Mouse (Mus musculus): ENCODE data around the gene Gosr2. TPM values are rescaled to one million over a fixed set of nuclear protein-coding genes. Genes with fewer than 3 reads are reported as not detected.
A peak's percentile ranks its signal among the peaks of the same experiment; 100 is the strongest.

The Gosr2 gene
- polyA plus RNA-seq, 1 experiment from 2014 or later = 92.2 TPM

DNA sequence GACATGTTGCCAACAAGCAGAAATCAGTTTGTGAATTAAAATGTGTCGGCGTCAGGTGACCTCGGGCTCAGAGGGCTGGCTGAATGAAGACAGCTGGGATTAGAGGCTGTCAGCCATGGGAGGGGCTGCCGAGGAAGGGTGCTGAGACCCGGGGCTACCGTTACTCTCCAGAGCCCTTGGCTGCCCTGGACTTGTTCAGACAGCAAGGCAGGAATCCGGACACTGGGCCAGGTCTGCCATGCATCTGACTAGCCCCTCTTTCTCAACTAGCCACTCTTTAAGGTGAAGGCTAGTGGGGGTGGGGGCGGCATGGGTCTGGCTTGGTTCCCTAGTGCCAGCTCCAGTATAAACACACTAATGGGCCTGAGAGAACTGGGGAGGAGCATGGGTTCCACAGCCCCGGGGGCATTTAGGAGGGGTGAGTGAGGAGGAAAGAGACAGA is 24.4 kb upstream of the Gosr2 start:
- Histone ChIP-seq H3K4me3 (ENCODE audit: low read length) (peak overlapping the region; percentile 21), H3K4me2 (replicated peaks; ENCODE audit: low read depth, low read length) (peak overlapping the region; percentile 46), H3K9ac (replicated peaks; ENCODE audit: low read length) (no peak overlapping the region), H3K4me1 (ENCODE audit: insufficient read depth, low read length) (peaks cover 9% of the 10 kb centered on the region), H3K27ac (ENCODE audit: low read length) (no peak overlapping the region), H3K36me3 (ENCODE audit: insufficient read depth, low read length) (no peaks in the 10 kb centered on the region), H3K9me3 (ENCODE audit: low read length) (no peaks in the 10 kb centered on the region), H3K27me3 (ENCODE audit: insufficient read depth, low read length) (no peaks in the 10 kb centered on the region)
- 16% methylated on average over 9 of the region's 9 CpGs for WGBS
- peak; percentile 64 for ATAC-seq (ENCODE audit: low FRiP score, low TSS enrichment)

DNA sequence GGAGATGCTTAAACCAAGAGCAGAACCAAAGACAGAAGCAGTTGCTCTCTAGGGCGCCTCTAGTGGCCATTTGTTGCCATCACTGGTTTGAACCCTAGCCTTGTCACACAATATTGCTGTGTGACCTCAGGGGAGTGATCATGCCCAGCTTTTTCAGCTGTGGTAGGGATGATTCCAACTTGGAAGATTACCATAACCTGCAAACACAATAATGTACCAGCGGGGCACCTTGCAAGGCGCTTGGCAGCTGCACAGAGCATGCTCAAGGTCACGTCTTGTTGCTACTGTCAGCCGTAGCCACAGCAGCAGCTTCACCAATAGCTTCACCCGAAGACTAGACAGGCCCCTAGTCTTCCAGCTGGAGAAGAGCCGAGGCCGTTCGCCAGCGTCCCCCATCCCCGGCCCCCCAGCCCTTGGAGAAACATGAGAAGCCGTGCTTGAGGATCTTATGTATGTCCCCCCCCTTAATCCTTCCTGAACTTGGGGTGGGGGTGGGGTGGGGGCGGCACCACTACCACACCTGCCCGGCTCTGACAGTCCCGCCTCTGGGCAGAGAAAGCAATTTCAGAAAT is 23.9 kb upstream of the Gosr2 start:
- H3K4me1 ChIP-seq (ENCODE audit: insufficient read depth, low read length) = peaks cover 9% of the 10 kb centered on the region
- H3K4me2 ChIP-seq (replicated peaks; ENCODE audit: low read depth, low read length) = peak overlapping the region; percentile 46
- no peaks in the 10 kb centered on the region for H3K9me3 ChIP-seq (ENCODE audit: low read length)
- H3K4me3 ChIP-seq (ENCODE audit: low read length) = peak overlapping the region; percentile 21
- no peaks in the 10 kb centered on the region for H3K27me3 ChIP-seq (ENCODE audit: insufficient read depth, low read length)
- WGBS = 15% methylated on average over 14 of the region's 15 CpGs
- no peak overlapping the region for H3K27ac ChIP-seq (ENCODE audit: low read length)
- no peaks in the 10 kb centered on the region for H3K36me3 ChIP-seq (ENCODE audit: insufficient read depth, low read length)
- ATAC-seq (ENCODE audit: low FRiP score, low TSS enrichment) = peak; percentile 74
- no peak overlapping the region for H3K9ac ChIP-seq (replicated peaks; ENCODE audit: low read length)

DNA sequence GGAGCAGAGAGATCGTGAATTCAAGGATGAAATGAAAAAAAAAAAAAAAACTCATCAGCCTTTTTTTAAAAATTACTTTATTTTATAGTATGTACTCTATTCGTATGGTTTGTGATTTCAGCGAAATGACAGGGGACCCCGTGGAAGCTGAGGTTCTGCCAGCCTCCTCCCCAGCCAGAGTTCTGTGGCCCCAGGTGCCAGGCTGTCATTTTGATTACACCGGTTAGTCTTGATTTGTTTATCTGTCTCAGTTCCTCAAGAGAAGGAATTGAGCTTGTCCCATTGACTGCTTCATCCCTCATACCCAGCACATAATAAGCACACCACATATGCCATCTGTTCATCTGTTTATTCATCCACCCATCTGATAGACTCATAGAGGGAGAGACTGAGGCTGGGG is 21.7 kb upstream of the Gosr2 start:
- ATAC-seq (ENCODE audit: low FRiP score, low TSS enrichment) = no peak
- H3K9me3 ChIP-seq (ENCODE audit: low read length) = no peaks in the 10 kb centered on the region
- H3K9ac ChIP-seq (replicated peaks; ENCODE audit: low read length) = no peak overlapping the region
- no peak overlapping the region for H3K4me3 ChIP-seq (ENCODE audit: low read length)
- no peaks in the 10 kb centered on the region for H3K36me3 ChIP-seq (ENCODE audit: insufficient read depth, low read length)
- H3K27ac ChIP-seq (ENCODE audit: low read length) = no peak overlapping the region
- H3K4me2 ChIP-seq (replicated peaks; ENCODE audit: low read depth, low read length) = no peak overlapping the region
- 82% methylated on average over 5 of the region's 5 CpGs for WGBS
- H3K27me3 ChIP-seq (ENCODE audit: insufficient read depth, low read length) = no peaks in the 10 kb centered on the region
- peaks cover 9% of the 10 kb centered on the region for H3K4me1 ChIP-seq (ENCODE audit: insufficient read depth, low read length)

DNA sequence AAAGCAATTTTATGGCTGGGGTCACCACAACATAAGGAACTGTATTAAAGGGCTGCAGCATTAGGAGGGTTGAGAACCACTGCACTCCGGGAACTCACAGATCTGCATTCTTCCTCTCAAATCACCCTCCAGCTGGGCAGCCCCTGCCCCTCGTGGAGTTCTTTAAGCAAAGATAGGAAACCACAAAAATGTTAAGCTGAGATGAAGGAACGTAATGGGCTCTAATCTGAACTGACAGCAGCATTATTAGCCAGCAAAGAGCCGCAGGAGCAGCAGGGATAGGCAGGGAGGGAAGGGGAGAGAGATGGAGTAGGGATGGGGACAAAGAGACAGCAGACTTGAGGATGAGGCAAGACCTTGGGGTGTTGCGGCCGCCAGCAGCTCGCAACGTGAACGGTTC is 19.3 kb upstream of the Gosr2 start:
- Histone ChIP-seq H3K4me3 (ENCODE audit: low read length) (no peak overlapping the region), H3K9ac (replicated peaks; ENCODE audit: low read length) (no peak overlapping the region), H3K36me3 (ENCODE audit: insufficient read depth, low read length) (no peaks in the 10 kb centered on the region), H3K27ac (ENCODE audit: low read length) (no peak overlapping the region), H3K4me1 (ENCODE audit: insufficient read depth, low read length) (peaks cover 13% of the 10 kb centered on the region), H3K27me3 (ENCODE audit: insufficient read depth, low read length) (no peaks in the 10 kb centered on the region), H3K4me2 (replicated peaks; ENCODE audit: low read depth, low read length) (no peak overlapping the region), H3K9me3 (ENCODE audit: low read length) (no peaks in the 10 kb centered on the region)
- ATAC-seq (ENCODE audit: low FRiP score, low TSS enrichment) = no peak
- WGBS = 69% methylated on average over 9 of the region's 9 CpGs

DNA sequence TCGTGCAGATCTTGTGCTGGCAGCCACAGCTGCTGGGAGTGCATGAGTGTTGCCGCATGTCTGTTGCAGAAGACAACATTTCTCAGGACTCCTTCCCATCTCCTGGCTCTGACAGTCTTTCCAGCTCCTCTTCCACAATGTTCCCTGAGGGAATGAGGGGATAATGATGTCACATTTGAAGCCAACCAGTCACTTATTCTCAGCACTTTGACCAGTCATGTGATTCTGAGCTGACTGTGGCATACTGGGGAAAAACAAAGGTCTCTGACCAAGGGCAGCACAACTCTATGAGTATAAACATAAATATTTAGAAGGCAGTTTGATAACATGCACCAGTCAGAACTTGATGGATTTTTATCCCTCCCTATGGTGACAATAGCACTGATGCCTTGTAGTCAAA is 16.4 kb upstream of the Gosr2 start:
- WGBS = 77% methylated on average over 2 of the region's 2 CpGs
- Histone ChIP-seq H3K4me2 (replicated peaks; ENCODE audit: low read depth, low read length) (no peak overlapping the region), H3K27ac (ENCODE audit: low read length) (no peak overlapping the region), H3K9ac (replicated peaks; ENCODE audit: low read length) (no peak overlapping the region), H3K36me3 (ENCODE audit: insufficient read depth, low read length) (no peaks in the 10 kb centered on the region), H3K4me3 (ENCODE audit: low read length) (no peak overlapping the region), H3K4me1 (ENCODE audit: insufficient read depth, low read length) (peaks cover 20% of the 10 kb centered on the region), H3K27me3 (ENCODE audit: insufficient read depth, low read length) (no peaks in the 10 kb centered on the region), H3K9me3 (ENCODE audit: low read length) (no peaks in the 10 kb centered on the region)
- ATAC-seq (ENCODE audit: low FRiP score, low TSS enrichment) = no peak

DNA sequence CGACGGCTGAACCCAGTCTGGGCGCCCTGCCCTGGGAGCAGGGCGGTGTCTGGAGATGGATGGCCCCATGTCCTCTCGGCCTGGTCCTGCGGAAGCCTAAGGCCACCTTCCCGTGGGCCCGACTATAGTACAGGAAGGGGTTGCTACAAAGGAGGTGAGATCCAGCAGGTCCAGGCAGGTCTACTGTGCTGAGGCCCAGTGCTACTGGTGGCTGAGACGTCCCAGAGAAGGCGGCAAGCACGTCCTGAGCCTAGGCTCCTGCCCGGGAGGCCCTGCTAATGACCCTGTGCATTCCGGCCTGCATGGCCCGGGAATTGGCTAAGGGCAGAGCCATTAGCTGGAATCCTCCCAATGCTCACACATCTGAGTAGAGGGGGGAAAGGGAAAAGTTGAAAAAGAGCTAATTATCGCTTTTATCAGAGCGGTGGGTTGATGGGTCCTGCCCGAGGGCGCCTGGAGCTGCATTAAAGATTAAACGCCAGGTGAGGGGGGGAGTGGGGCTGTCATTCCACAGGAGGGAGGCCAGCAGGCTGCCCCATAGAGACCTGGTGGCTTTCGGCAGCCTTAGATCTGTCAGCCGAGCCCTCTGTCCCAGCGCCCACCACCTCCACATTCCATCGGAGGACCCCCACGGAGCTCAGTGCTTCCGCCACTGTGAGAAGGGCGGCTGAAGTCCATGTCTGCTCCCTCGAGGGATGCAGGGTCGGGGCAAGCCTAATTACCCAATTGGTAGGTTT is 14.3 kb upstream of the Gosr2 start:
- peak; percentile 87 for ATAC-seq (ENCODE audit: low FRiP score, low TSS enrichment)
- Histone ChIP-seq H3K4me1 (ENCODE audit: insufficient read depth, low read length) (peaks cover 20% of the 10 kb centered on the region), H3K36me3 (ENCODE audit: insufficient read depth, low read length) (no peaks in the 10 kb centered on the region), H3K27me3 (ENCODE audit: insufficient read depth, low read length) (no peaks in the 10 kb centered on the region), H3K9me3 (ENCODE audit: low read length) (no peaks in the 10 kb centered on the region), H3K27ac (ENCODE audit: low read length) (peak overlapping the region; percentile 37; the same call in 1 of the 2 replicates), H3K4me2 (replicated peaks; ENCODE audit: low read depth, low read length) (no peak overlapping the region), H3K4me3 (ENCODE audit: low read length) (no peak overlapping the region), H3K9ac (replicated peaks; ENCODE audit: low read length) (0 out of 2 replicates have a peak overlapping the region, but pooled peaks have one; percentile 22)
- WGBS = 32% methylated on average over 28 of the region's 28 CpGs

DNA sequence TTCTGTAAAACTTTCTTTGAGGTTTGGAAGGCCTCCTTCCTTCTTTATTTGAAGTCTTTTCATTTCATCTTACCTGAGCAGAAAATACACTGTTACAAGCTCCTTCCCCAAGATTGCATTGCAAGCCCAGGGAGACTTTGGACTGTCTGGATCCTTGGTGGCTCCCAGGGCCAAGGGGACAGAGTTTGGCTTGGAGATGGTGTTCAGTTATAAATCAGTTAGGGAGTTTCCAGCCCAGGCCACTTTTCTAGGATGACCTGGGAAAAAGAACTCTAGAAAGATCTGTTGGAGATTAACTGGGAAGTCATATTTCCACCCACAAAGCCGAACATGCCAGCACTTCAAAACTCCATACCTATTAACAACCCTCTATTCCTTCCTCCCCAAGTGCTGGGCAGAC is 12.3 kb upstream of the Gosr2 start:
- Histone ChIP-seq H3K9me3 (ENCODE audit: low read length) (no peaks in the 10 kb centered on the region), H3K9ac (replicated peaks; ENCODE audit: low read length) (no peak overlapping the region), H3K4me1 (ENCODE audit: insufficient read depth, low read length) (peaks cover 20% of the 10 kb centered on the region), H3K36me3 (ENCODE audit: insufficient read depth, low read length) (no peaks in the 10 kb centered on the region), H3K4me2 (replicated peaks; ENCODE audit: low read depth, low read length) (no peak overlapping the region), H3K27ac (ENCODE audit: low read length) (no peak overlapping the region), H3K4me3 (ENCODE audit: low read length) (no peak overlapping the region), H3K27me3 (ENCODE audit: insufficient read depth, low read length) (no peaks in the 10 kb centered on the region)
- no peak for ATAC-seq (ENCODE audit: low FRiP score, low TSS enrichment)
- WGBS = 71% methylated on average over 1 of the region's 1 CpGs

DNA sequence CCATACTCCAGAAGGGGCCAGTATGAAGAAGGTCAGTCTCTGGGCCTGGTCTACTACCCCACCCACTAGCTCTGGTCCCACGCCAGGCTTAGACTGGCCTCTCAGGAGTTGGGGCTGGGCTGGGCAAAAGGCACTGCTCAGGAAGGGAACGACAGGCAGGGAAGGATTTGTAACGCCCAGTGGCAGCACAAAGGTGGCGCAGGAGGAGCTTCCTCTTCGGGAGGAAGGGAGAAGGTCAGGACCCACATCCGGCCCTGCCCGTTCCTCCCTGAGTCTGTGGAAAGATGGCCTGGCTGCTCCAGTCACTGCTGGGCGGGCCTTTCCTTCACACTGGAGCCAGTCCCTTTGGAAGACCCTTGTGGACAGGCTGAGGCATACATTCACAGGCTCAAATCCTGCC is 9.3 kb upstream of the Gosr2 start:
- H3K36me3 ChIP-seq (ENCODE audit: insufficient read depth, low read length) = no peaks in the 10 kb centered on the region
- H3K9ac ChIP-seq (replicated peaks; ENCODE audit: low read length) = peak overlapping the region; percentile 25; the same call in 1 of the 2 replicates
- peak; percentile 73 for ATAC-seq (ENCODE audit: low FRiP score, low TSS enrichment)
- WGBS = 47% methylated on average over 8 of the region's 8 CpGs
- no peaks in the 10 kb centered on the region for H3K9me3 ChIP-seq (ENCODE audit: low read length)
- no peaks in the 10 kb centered on the region for H3K27me3 ChIP-seq (ENCODE audit: insufficient read depth, low read length)
- no peak overlapping the region for H3K4me3 ChIP-seq (ENCODE audit: low read length)
- H3K4me2 ChIP-seq (replicated peaks; ENCODE audit: low read depth, low read length) = no peak overlapping the region
- H3K27ac ChIP-seq (ENCODE audit: low read length) = peak overlapping the region; percentile 23; the same call in 1 of the 2 replicates
- peaks cover 15% of the 10 kb centered on the region for H3K4me1 ChIP-seq (ENCODE audit: insufficient read depth, low read length)

DNA sequence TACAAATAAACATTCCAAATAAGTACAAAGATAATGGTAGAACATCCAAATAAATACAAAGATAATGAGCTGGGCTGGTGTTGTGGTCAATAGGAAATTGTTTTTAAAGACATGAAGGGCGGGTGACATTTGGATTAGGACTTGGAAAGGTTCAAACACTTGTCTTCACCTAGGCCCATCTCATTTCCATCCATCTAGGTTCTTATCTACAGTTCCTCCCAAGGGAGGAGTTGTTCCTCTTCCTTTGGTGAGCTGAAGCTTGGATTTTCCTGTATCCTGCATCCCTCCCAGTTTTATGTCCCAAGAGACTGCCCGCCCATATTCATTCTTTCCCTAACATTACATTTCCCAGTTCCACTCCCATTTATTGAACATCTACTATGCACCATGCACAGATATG is 528 bp upstream of the Gosr2 start:
- 81% methylated on average over 2 of the region's 2 CpGs for WGBS
- ATAC-seq (ENCODE audit: low FRiP score, low TSS enrichment) = no peak
- Histone ChIP-seq H3K27me3 (ENCODE audit: insufficient read depth, low read length) (no peaks in the 10 kb centered on the region), H3K9ac (replicated peaks; ENCODE audit: low read length) (peak overlapping the region; percentile 94), H3K27ac (ENCODE audit: low read length) (peak overlapping the region; percentile 99), H3K4me3 (ENCODE audit: low read length) (peak overlapping the region; percentile 75), H3K9me3 (ENCODE audit: low read length) (no peaks in the 10 kb centered on the region), H3K4me1 (ENCODE audit: insufficient read depth, low read length) (peaks cover 5% of the 10 kb centered on the region; the same call in 1 of the 2 replicates), H3K4me2 (replicated peaks; ENCODE audit: low read depth, low read length) (peak overlapping the region; percentile 66), H3K36me3 (ENCODE audit: insufficient read depth, low read length) (no peaks in the 10 kb centered on the region)

Measured in kidney, embryonic 16.5 days (tissue).